Mouse (Mus musculus) cerebellum, postnatal 4 days (tissue): ENCODE data around the gene Gckr.

Experiments
- DNase-seq, 2 experiments: peaks; one replicate each; pipeline ENCODE4 v3.0.0; 2022; ENCODE audit warnings: low spot score in 2 of 2, mixed read lengths in 1 of 2

The Gckr gene

DNA sequence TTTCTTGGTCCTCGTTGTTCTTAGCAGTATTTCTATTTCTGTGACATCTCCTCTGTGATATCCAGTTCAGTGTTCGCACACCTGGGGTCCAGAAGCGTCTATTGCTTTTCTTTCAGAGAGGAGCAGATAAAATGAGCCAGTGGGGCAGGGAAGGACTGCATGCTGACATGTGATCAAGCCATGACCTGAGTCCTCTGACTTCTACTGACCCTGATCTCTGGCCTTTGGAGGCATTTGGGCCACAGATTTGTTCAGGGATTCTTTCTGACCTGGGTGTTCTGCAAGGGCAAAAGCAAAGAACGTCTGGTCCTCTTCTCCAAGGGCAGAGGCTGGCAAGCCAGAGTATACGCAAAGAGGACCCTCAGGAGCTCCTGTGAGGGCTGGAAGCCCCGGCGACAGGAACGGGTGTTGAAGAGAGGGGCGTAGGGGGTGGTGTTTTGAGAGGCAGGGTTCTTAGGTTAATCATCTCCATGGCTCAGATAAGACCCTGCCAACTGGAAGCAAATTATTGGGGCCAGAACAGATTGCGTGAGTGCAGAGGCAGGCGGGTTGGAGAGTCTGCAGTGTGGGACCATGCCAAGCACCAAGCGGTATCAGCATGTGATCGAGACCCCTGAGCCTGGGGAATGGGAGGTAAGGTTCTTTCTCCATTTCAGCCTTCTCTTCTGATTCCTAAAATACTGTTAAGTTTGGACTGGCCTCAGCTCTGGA lies at the start of gene Gckr:
Gene Gckr, plus strand, starts transcription at position 397 of the 711 bp plus-strand sequence.
- DNase-seq: no peak

DNA sequence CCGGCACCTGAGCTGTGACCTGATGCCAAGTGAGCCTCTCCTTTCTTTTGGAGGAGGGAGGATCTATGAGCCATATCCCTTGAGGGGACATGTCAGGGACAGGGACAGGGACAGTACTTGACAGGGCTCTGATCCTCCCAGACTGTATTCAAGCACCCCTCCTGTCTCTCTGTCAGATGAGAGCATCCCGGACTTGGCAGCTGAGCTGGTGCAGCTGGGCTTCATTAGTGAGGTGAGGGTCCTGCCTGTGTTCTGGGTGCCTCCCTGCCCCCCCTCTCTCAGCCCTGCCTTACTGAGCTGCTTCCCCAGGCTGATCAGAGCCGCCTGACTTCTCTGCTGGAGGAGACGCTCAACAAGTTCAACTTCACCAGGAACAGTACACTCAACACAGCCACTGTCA lies 46.5 kb upstream of the Gckr start:
- no peak for DNase-seq

DNA sequence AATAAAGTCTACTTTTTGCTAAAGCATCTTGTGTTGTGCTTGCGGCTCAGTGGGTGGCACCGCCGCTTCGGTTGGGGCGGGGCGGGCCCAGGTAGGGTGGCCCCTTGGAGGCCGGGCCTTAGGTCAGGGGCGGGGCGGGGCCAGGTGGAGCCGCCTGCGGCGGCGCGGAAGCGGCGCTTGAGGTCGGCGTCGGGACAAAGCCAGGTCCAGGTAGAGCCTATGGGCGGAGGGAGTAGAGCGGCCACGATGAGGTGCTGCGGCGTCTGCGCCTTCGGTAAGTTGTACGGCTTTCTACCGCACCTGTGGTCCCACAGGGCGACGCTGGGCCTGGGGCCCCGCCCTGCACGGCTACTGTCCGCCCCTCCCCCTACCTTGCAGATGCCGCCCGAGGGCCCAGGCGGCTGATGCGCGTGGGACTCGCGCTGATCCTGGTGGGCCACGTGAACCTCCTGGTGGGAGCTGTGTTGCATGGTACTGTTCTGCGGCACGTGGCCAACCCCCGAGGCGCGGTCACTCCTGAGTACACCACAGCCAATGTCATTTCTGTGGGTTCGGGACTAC lies 45.6 kb upstream of the Gckr start, which contains the start of gene Krtcap3:
Gene Krtcap3, plus strand, starts transcription at position 151 of the 561 bp plus-strand sequence.
- no peak for DNase-seq

DNA sequence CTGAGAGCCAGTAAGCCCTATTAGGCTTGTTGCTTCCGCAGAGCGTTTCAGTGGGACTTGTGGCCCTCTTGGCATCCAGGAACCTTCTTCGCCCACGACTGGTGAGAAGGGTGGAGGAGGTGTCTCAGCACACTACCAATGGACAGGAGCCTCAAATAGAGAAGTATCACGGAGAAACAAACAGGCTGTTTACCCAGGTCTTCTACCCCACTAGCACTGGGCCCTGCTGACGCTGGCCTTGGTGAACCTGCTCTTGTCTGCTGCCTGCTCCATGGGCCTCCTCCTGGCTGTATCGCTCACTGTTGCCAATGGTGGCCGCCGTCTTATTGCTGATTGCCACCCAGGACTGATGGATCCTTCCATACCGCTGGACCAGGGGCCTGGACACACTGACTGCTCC lies 45.1 kb upstream of the Gckr start:
- no peak for DNase-seq

DNA sequence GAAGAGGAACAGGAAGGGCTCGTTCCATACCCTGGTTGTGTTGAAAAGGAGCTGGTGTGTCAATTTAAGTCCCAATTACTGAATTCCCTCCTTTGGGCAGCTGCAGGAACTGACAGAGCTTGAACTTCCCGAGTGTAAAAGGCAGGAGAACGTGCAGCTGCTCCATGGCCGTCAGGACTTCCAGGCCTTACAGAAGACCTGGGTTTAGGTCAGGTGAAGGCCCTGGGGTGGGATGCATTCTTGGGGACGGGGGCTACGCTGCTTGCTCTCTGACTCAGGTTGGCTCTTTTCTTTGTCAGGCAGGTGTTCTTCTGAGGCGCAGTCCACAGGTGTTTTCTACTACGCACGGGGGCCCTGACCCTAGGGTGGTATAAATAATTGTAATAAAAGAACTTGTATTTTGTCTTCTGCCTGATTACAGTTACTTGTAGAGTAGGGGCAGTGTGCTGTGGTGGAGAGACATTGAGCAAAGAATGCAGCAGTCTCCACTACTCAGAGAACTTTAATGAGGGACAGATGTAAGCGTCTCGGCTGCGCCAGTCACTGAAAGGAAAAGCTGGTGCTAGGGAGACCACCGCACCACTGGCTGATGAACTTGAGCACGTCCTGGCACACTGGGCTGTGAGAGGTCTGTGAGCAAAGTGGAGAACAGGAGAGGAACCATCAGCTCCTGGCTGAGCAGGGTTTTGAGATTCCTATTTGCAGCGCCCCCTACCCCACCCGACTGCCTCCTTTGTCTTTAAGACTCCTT lies 44.3 kb upstream of the Gckr start:
- no peak for DNase-seq

DNA sequence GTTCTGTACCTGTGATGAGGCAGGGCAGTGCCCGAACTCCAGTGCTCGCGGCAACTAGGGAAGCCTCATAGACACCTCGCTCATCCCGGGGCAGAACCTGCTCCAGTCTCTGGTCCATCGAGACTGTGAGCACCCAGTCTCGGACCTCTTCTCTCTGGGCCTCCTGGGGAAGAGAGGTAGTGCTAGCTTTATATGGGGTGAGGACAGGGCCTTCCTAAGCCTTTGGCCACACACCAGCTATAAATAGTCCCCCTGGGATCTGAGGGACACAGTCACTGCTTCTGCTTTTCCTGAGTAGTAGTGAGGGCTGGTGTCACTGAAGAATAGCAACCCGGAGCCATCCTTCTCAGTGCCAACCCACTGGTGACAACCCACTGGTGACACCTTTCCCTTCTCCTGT lies 43.4 kb upstream of the Gckr start:
- DNase-seq: no peak

DNA sequence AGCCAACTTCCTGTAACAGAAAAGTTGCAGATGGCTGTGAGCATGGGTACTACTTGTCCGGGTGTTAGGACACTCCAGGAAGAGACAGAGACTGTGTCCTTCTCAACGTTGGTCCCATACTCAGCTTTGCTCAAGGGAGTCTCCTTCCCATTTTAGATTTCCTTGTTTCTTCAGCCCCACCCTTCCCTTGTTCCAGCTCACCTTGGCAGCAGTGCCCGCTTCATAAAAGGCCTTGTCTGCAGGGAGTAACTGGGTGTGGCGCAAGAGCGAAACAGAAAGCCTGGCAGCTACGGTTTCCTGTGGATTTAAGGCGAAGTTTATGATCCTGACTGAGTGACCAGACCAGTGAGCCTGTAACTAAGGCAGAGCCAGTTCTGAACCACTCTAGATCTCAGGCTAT lies 42.8 kb upstream of the Gckr start:
- DNase-seq: no peak

DNA sequence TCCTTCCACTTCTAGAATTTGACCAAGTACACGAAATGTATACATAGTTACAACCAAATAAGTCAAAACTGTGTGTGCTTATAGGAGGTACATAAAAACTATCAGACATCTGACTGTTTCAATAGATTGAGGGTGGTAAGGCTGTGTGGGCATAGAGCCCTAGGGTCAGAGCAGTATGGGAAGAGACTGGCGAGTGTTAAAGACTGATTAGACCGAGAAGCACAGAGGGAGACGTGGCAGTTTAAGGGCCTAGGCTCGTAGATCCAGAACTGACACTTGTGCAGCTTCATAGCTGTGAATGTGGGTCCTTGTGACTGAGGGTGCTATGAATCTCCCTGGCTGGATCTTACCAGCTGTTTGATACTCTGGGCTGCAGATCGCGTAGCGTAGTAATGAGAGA lies 42.3 kb upstream of the Gckr start:
- DNase-seq: no peak

DNA sequence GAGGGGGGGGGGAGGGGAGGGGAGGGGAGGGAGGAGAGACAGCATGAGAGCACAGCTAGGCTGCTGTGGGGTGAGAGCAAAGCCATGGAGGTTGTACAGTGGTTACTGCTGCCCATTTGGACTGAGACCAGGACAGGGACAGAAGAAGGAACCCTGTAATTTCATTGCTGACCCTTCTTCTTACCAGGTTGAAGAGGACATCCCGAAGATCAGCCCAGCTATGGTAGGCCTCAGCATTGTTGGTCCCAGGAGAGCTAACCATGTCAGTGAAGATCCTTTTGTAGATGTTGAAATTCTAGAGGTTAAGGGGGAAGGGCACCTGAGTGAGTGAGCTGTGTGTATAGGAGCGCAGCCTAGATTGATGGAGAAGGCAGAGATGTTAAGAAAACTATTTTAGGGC lies 41.9 kb upstream of the Gckr start:
- no peak for DNase-seq

DNA sequence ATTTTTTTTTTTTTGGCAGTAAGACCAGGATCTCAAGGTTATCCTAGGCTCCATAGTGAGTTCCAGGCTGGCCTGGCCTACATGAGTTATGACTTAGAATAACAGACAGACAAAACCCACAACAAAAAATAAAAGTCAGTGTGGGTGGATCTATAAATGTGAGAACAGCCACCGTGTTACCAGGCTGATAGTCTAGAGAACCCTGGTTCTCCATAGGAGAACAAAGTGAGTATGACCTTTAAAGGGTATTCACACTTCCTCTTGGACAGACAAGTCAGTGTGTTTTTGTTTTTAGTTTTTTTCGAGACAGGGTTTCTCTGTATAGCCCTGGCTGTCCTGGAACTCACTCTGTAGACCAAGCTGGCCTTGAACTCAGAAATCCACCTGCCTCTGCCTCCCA lies 41.3 kb upstream of the Gckr start:
- DNase-seq: no peak

DNA sequence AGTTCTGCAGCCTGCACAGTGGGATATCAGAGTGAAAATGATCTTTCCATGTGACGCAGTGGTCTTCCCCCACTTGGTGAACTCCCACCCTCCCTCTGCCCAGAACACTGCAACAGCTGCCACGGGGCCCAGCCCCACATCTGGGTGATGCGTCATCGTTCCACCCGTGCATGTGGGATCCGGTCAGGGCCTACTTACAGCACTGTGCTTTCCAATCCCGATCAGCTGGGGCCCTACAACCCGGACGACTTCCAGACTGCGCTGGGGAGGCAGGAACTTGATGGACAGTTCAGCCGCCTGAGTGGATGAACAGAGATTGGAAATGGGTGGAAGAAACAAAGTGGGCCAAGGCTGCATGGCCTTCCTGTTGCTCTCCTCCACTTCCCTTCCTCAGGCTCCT lies 39.6 kb upstream of the Gckr start:
- DNase-seq: no peak

DNA sequence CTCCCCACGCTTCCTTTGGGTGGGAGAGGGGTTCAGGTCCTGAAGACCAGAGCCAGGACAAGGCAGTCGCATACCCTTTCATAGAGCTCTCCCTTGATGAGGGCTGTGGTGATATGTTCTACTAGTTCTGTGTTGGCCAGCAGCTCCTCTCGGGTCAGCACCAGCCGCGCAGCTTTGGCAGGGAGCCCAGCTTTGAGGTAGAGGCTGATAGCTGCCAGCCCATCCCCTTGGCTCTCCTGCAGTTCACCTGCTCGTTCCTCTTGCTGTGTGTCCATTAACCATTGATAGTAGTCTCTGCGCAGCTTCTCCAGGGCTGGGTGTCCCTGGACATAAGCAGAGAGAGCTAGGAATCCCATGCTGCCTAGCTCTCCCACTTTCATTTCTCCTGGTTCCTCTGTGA lies 31.1 kb upstream of the Gckr start:
- DNase-seq: no peak

DNA sequence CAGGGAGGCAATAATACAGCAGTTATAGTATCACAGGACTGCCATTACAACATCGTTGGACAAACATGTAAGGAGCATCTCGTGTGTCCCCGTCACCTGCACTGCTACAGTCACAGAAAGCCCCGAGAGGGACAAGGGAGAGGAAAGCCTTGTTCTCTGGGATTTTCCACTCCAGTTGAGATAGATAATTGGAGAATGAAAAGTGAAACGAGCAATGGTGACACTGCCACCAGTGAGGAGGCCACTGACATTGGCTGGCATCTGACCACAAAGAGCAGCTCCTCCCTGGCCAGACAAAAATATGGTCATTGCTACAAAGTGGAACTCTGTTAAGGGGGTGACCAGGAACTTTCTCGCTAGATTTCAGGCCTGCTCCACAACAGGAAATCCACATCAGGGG lies 29.6 kb upstream of the Gckr start:
- DNase-seq: no peak

DNA sequence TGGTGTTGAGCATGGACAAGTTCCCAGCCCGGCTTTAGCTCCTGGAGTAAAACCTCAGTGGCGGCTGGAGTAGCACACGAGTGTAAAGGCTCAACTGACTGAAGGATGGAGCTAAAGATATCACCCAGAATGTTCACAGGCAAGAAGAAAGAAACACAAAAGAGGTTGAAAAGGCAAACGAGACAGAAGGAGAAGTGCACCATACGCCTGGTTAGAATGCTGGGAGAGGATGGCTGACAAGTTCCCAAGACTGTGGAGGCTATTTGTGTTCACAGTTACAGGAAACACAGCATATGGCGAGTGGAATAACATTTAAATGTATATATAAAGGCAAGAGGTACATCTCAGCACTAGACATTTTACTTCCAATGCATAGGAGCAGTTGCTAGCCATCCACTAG lies 24.2 kb upstream of the Gckr start:
- no peak for DNase-seq

DNA sequence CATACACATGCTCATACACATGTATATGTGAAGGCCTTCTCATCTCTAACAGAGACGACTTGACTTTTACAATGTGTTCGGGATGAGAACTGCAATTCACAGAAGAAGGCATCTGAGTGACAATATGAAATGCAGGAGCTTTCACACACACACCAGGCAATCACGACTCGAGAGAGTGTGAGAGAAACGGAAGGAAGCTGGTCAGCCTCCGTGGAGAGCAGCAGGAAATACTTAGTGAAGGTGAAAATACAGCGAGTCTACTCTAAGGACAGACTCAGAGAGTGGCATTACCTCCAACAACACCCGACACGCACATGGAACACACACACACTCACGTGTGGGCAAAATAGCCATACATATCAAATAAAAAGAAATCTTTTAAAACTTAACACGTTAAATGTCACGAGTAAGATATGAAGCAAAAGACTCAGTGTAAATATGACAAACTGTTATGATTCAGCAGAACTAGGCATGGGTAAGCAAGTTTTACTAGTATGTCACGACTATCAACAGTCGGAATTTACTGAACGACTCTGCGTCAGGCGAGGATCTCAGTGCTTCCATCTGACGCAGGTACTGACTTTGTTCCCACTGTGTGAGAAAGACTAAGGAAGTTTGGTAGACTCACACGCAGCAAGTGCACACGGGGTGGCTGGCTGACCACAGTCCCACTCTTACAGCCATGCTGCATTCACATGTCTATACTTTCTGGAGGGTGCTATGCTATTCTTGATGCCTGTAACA lies 17.8 kb upstream of the Gckr start:
- no peak for DNase-seq

DNA sequence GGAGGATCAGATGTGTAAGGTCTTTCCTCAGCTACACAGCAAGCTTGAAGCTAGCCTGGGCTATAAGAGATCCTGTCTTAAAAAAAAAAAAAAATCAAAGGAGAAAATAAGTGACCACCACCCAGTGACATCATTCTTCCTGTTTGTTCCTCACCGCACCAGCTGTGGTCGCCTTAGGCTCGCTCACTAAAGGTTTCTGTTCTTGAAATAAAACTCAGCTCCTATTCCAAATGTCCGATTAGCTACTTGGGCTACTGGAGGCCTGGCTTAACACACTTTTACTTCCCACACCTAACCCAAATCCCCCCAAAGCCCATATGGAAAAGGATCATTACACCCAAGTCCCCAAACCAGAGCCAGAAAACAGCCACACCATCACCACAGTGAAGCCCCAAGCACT lies 9.0 kb upstream of the Gckr start:
- no peak for DNase-seq

DNA sequence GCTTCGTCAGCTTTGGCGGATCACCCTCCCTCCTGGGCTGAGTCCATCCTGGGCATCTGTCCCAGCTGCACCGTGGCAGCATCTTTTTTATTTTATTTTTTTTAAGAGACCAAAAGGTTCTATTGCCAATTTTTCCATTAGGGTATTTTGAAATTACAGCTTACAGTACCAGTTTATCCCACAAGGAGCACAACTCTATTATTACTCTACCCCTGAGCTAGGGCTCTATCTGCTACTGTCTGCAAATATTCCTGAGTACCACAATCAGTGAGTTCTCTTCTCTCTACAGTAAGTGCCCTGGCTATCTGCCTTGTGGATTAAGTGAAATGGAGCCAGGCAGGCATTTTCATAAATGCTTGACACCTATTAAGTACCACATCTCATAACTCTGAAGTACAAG lies 8.6 kb upstream of the Gckr start:
- DNase-seq: no peak

DNA sequence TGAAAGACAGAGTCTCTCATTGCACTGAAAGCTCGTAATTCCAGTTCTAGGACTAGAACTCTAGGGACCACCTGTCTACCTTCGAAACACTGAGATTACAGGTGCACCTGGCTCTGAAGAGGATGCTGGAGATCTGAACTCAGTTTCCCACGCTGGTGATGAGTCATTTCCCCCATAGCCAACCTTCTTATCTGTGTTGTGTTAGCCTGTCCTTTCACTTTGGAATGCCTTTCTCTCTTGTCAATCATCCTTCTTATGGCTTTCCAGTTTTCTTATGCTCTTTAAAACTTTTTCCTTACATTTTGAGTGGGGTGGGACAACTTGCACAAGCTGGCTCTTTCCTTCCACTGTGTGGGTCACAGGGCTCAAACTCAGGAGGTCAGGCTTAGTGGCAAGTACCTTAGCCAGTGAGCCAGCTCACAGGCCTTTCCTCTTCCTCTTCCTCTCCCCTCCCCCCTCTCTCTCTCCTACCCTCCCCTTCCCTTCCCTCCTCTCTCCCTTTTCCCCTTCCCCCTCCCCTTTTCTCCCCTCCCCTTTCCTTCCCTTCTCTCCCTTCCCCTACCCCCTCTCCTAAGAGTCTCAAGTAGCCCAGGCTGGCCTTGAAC lies 7.5 kb upstream of the Gckr start:
- no peak for DNase-seq

DNA sequence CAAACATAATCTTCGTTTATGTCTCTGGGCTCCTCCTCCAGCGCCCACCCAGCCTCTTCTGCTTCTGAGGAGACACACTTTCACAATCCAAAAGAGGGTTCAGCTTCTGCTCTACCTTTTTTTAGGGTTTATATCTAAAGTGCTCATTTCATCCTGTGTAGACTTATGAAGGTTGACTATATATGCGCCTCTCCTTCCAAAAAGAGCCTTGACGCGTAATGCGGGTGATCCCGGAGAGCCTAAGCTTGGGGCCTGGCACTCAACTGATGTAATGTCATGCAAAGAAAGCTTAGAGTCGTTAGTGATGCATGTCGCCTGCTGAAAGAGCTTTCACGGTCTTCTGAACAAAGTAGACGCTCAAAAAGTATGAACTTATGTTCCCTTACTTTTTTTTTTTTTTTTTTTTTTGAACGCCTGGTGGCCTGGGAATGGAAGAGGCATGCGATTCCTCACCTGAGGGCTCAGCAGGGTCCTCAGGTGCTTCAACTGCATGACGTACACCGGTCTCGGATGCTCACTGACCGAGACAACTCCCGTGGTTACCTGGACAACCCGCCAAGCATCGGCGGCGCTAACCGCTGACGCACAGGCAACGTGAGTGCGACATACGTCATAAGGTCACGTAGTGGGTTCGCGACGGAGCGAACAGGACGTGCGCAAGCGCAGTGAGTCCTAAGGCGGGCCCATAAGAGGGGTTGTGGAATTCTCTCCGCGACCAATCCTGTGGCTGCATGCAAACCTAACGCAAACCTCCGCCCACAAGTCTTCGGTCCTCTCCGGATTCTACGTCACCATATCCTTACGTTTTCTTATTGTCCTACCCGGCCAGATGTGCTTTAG lies 6.5 kb upstream of the Gckr start, which contains the start of gene Ift172:
Gene Ift172, minus strand, starts transcription at position 596 of the 840 bp plus-strand sequence.
- peak; percentile 89 to 94 for DNase-seq

DNA sequence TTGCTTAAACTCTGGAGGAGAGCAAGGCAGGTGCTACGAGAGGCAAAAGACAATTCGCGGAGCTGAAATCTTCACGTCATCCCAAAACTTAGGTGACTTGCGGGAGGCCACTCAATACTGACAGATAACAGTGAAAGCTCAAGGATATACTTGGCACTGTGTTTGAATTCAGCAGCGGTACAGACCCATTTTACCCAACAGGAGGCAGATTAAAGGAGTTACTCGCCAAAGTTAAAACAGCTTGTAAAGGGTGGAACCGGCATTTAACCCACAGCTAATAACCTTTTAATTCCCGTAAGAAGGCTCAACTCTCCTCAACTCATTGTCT lies 5.9 kb upstream of the Gckr start:
- no peak for DNase-seq

DNA sequence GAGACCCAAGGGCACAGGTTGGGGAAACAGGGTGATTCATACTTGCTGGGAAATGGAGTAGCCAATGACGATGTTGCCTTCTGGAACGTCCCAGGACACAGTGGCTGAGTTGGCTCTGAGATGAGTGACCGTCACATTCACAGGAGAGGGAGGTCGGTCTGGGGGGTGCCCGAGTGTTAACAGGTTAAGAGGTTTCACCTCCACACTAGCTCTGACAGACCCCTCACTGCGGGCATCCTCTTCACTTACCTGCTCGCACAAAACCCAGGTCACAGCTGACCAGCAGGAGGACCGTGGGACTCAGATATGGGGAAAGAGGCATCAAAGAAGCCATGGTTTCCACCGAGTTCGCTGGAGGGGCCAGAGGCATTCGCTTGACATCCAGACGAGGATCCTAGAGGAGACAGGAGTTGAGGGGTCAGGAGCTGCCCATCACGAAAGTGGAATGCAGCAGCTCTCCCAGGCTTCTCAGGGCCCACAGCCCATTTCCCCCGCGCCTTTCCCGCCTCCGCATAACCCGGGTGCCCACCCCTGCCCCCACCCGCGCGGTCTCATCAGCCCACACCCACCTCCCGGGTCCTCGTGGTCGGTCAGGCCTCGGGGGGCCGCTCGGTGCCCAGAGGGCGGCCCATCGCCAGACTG lies 2.2 kb upstream of the Gckr start:
- no peak for DNase-seq
